Mouse (Mus musculus) lung, postnatal 0 days (tissue): ENCODE measurements around the gene Mob4. TPM values are rescaled to one million over a fixed set of nuclear protein-coding genes. Genes with fewer than 3 reads are reported as not detected.

ENCODE experiments used
- ATAC-seq: fragments of 200-750 bp; cut with Nextera tagmentation; 2 replicates; pipeline ENCODE4 v1.8.0; 2017; ENCODE audit warnings: moderate library complexity
- DNase-seq: peaks from one replicate; pipeline ENCODE4 v3.0.0-alpha.2; 2016; ENCODE audit warnings: low spot score
- H3K27ac ChIP-seq: fragments of 300-500 bp; sonication (generic); 2 replicates; pipeline ENCODE4 v1.5.1; 2014; ENCODE audit warnings: antibody characterized with exemption, mild to moderate bottlenecking, low read length, mixed read lengths
- H3K27me3 ChIP-seq: fragments of 300-500 bp; sonication (generic); replicated peaks from 2 replicates; pipeline ENCODE4 v1.6.1; 2014; ENCODE audit warnings: low read length, mixed read lengths; ENCODE audit not compliant: insufficient read depth
- H3K36me3 ChIP-seq: fragments of 300-500 bp; sonication (generic); 2 replicates; pipeline ENCODE4 v1.6.1; 2014; ENCODE audit warnings: low read length, mixed read lengths; ENCODE audit not compliant: insufficient read depth
- H3K4me1 ChIP-seq: fragments of 300-500 bp; sonication (generic); 2 replicates; pipeline ENCODE4 v1.6.1; 2014; ENCODE audit warnings: antibody characterized with exemption, low read depth, low read length, mixed read lengths; ENCODE audit not compliant: insufficient read depth
- H3K4me2 ChIP-seq: fragments of 300-500 bp; sonication (generic); replicated peaks from 2 replicates; pipeline ENCODE4 v1.6.1; 2014; ENCODE audit warnings: low read depth, mild to moderate bottlenecking, low read length, moderate library complexity, mixed read lengths
- H3K4me3 ChIP-seq: fragments of 300-500 bp; sonication (generic); 2 replicates; pipeline ENCODE4 v1.5.1; 2014; ENCODE audit warnings: low read depth, low read length
- H3K9ac ChIP-seq: fragments of 300-500 bp; sonication (generic); replicated peaks from 2 replicates; pipeline ENCODE4 v1.6.1; 2014; ENCODE audit warnings: low read depth, mild to moderate bottlenecking
- H3K9me3 ChIP-seq: fragments of 300-500 bp; sonication (generic); 2 replicates; pipeline ENCODE4 v1.6.1; 2016; ENCODE audit warnings: low read length, mixed read lengths
- CTCF ChIP-seq: IDR thresholded peaks from 2 replicates; pipeline ENCODE4 v1.5.1; 2016; ENCODE audit warnings: antibody characterized with exemption, mild to moderate bottlenecking
- EP300 ChIP-seq: IDR thresholded peaks from 2 replicates; pipeline ENCODE4 v1.6.1; 2016; ENCODE audit warnings: antibody characterized with exemption, mild to moderate bottlenecking, control low read depth
- WGBS: fragments of 180-500 bp; shearing (Covaris S2); extraction: QIAGEN DNeasy Blood & Tissue Kit; methylation state at CpG from one replicate; pipeline ENCODE4 v1.1.7; 2014; 5-methylcytosine and 5-hydroxymethylcytosine counted together
- polyA plus RNA-seq: library from polyadenylated mRNA; unstranded; fragments of >200 nt; fragmentation: Nextera tagmentation; extraction: Ambion mirVana; gene quantifications from 2 replicates; pipeline ENCODE4 v1.2.1, GENCODE M21; 2015

Gene Mob4
- polyA plus RNA-seq, 1 experiment from 2014 or later = 109 TPM

DNA sequence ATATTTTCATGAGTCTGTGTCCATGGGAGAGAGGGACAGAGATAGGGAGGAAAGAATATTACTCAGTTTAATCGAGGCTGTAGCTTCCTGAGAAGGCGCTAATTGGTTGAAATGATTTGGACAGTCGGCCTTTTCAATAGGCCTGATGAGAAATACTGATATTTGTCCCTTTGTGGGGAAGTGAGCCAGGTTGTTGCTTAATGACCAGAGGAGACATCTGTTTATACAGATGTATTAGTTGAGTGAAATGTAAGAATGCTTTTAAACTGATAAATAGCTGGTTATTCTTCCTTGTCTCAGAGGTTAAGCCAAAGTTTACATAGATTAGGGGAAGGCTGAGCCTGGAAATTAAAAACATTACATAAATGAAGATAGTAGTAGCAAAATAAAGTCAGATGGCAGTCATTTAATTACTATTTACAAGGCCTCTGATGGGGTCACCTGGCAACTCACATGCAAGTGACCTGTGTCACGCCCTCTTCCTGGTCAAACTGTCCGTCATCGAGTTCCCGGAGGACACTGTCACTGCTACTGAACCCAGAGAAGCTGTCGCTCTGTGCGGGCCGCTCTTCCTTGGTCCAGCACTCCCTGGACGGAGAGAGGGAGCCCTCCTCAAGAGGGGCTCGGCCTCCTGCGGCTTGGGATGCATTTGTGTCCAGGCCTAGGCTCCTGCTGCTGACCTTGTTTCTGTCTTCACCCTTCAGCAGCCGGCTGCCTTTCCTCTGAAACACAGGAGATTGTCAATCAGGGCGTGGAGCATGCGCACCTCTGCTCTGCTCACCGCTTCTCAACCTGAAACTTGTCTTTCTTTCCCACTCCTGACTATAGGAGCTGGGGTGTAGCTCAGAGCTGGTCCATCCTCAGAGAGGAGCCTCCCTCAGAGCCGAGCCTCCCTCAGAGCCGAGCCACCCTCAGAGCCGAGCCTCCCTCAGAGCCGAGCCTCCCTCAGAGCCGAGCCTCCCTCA, 40.6 kb downstream of the Mob4 start:
- no peaks in the 10 kb centered on the region for H3K36me3 ChIP-seq
- H3K27ac ChIP-seq = no peak overlapping the region
- H3K27me3 ChIP-seq = no peaks in the 10 kb centered on the region
- H3K9ac ChIP-seq = no peak overlapping the region
- ATAC-seq (no peak), DNase-seq (no peak)
- no peaks in the 10 kb centered on the region for H3K4me1 ChIP-seq
- H3K4me3 ChIP-seq = no peak overlapping the region
- no peak for TF ChIP-seq CTCF
- TF ChIP-seq EP300 = no peak
- H3K9me3 ChIP-seq = no peaks in the 10 kb centered on the region
- WGBS = 66% methylated on average over 22 of the region's 22 CpGs
- no peak overlapping the region for H3K4me2 ChIP-seq

DNA sequence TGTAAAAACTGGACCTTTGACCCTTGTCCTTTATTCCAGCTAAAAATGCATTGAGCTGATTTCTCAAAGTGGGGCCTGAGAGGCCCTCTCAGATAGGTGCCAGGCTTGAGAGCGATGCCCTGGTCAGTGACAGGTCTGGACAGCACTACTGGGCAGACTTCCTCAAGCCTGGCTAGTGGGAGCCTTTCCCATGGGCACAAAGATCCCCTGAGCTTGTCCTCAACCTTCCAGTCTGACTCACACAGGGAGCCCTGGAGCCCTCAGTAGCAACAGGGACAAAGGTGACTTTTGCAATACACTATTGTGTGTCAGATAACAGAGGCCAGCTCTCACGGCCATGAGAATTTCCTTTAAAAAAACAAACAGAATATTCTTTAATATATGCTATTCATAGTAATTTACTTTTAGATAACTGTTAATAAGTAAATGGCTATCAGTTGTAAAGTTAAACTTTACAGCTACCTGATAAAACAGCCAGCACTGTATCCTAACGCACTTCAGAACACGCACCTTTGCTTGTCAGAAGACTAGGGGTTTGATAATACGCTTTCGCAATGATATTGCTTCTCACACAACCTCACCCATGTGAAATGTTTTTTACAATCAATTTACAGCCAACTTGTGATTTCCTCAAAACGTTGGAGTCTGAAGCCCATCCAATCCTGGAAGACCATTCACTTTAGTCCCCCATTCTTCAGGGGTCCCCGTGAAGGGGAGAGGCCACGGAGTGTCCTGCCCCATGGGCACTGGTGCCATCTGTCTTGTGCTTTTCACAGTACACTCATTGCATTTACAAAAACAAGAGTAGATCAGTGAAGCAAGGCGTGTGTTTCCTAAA, 42.9 kb downstream of the Mob4 start:
- 69% methylated on average over 10 of the region's 10 CpGs for WGBS
- no peak for ATAC-seq
- no peaks in the 10 kb centered on the region for H3K27me3 ChIP-seq
- H3K27ac ChIP-seq = no peak overlapping the region
- H3K9me3 ChIP-seq = no peaks in the 10 kb centered on the region
- TF ChIP-seq CTCF = no peak
- no peak for TF ChIP-seq EP300
- no peak for DNase-seq
- no peaks in the 10 kb centered on the region for H3K4me1 ChIP-seq
- H3K9ac ChIP-seq = no peak overlapping the region
- no peak overlapping the region for H3K4me2 ChIP-seq
- no peaks in the 10 kb centered on the region for H3K36me3 ChIP-seq
- no peak overlapping the region for H3K4me3 ChIP-seq

- no peak for ATAC-seq
- TF ChIP-seq EP300 (no peak), CTCF (no peak)
- Histone ChIP-seq H3K9ac (no peak overlapping the region), H3K4me1 (no peaks in the 10 kb centered on the region), H3K4me2 (no peak overlapping the region), H3K27ac (no peak overlapping the region), H3K36me3 (no peaks in the 10 kb centered on the region), H3K4me3 (no peak overlapping the region), H3K27me3 (no peaks in the 10 kb centered on the region), H3K9me3 (no peaks in the 10 kb centered on the region)
- DNase-seq = no peak
- 15% methylated on average over 3 of the region's 3 CpGs for WGBS
Measured at GRCm38 (mm10) chr1:55174558-55175034, 43.6 kb downstream of the Mob4 start.

- H3K4me1 ChIP-seq = no peaks in the 10 kb centered on the region
- H3K9me3 ChIP-seq = no peaks in the 10 kb centered on the region; the same call in 1 of the 2 replicates
- TF ChIP-seq CTCF (peak; percentile 12; the same call in 1 of the 2 replicates), EP300 (no peak)
- no peaks in the 10 kb centered on the region for H3K27me3 ChIP-seq
- no peak overlapping the region for H3K4me3 ChIP-seq
- ATAC-seq = no peak
- H3K9ac ChIP-seq = no peak overlapping the region
- WGBS = 80% methylated on average over 5 of the region's 5 CpGs
- no peak overlapping the region for H3K4me2 ChIP-seq
- H3K36me3 ChIP-seq = no peaks in the 10 kb centered on the region; the same call in 1 of the 2 replicates
- DNase-seq = no peak
- no peak overlapping the region for H3K27ac ChIP-seq
Measured at GRCm38 (mm10) chr1:55179917-55180566, 49.0 kb downstream of the Mob4 start.

DNA sequence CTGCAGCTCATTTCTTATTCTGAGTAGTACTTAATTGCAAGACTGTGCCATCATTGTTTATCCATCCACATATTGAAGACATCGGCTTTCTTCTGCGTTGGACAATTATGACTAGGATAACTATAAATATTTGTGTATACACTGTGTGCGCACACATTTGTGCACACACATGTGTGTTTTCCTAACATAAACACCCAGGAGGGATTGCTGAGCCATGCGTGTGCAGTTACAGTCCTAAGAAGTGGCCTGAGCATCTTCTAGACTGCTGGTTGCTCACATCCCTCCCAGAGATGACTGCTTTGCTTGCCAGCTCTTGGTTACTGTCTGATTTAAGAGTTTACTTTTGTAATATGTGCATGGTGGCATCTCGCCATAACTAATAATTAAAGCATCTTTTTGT, 51.4 kb downstream of the Mob4 start:
- TF ChIP-seq EP300 (no peak), CTCF (no peak)
- no peaks in the 10 kb centered on the region for H3K27me3 ChIP-seq
- DNase-seq (no peak), ATAC-seq (no peak)
- H3K27ac ChIP-seq = no peak overlapping the region
- no peaks in the 10 kb centered on the region; the same call in 1 of the 2 replicates for H3K9me3 ChIP-seq
- no peak overlapping the region for H3K4me2 ChIP-seq
- 67% methylated on average over 5 of the region's 5 CpGs for WGBS
- no peaks in the 10 kb centered on the region; the same call in 1 of the 2 replicates for H3K36me3 ChIP-seq
- no peaks in the 10 kb centered on the region for H3K4me1 ChIP-seq
- no peak overlapping the region for H3K9ac ChIP-seq
- H3K4me3 ChIP-seq = no peak overlapping the region

DNA sequence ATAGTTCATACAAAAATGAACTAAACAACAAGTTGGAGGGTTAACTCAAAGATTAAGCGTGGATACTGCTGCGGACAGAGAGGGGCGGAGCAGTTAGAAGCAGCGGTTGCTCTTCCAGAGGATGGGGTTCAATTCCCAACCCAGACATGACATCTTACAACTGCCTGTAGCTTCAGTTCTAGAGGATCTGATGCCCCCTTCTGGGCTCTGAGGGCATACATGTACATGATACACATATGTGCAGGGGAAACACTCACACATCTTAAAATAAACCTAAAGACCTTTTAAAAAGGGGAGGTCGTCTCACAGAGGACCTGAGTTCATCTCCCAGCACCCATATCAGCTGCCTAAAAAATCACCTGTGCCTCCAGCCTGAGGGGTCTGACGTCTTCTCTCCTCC, 54.7 kb downstream of the Mob4 start:
- Histone ChIP-seq H3K4me3 (no peak overlapping the region), H3K4me1 (no peaks in the 10 kb centered on the region), H3K27me3 (no peaks in the 10 kb centered on the region), H3K9ac (no peak overlapping the region), H3K36me3 (no peaks in the 10 kb centered on the region), H3K9me3 (no peaks in the 10 kb centered on the region), H3K27ac (no peak overlapping the region), H3K4me2 (no peak overlapping the region)
- WGBS = 81% methylated on average over 6 of the region's 6 CpGs
- no peak for ATAC-seq
- no peak for DNase-seq
- TF ChIP-seq CTCF (peak; percentile 50), EP300 (no peak)
